Mouse (Mus musculus) midbrain, embryonic 13.5 days (tissue): Measurements from ENCODE around the gene Ptpre. TPM values are rescaled to one million over a fixed set of nuclear protein-coding genes. Genes with fewer than 3 reads are reported as not detected.
A peak's percentile ranks its signal among the peaks of the same experiment; 100 is the strongest.

Source experiments
- ATAC-seq: fragments of 200-750 bp; cut with Nextera tagmentation; 2 replicates; pipeline ENCODE4 v1.8.0; 2017; ENCODE audit warnings: mild to moderate bottlenecking, moderate TSS enrichment, moderate library complexity
- H3K27ac ChIP-seq: fragments of 300-500 bp; sonication (generic); 2 replicates; pipeline ENCODE4 v1.5.1; 2015; ENCODE audit warnings: inconsistent platforms, mild to moderate bottlenecking, moderate library complexity
- H3K27me3 ChIP-seq: fragments of 300-500 bp; sonication (generic); 2 replicates; pipeline ENCODE4 v1.6.1; 2015; ENCODE audit warnings: mild to moderate bottlenecking, inconsistent platforms
- H3K36me3 ChIP-seq: fragments of 300-500 bp; sonication (generic); 2 replicates; pipeline ENCODE4 v1.6.1; 2015; ENCODE audit warnings: mild to moderate bottlenecking, inconsistent platforms
- H3K4me1 ChIP-seq: fragments of 300-500 bp; sonication (generic); replicated peaks from 2 replicates; pipeline ENCODE4 v1.6.1; 2015; ENCODE audit warnings: inconsistent platforms
- H3K4me2 ChIP-seq: fragments of 300-500 bp; sonication (generic); replicated peaks from 2 replicates; pipeline ENCODE4 v1.6.1; 2015; ENCODE audit warnings: moderate library complexity, mild to moderate bottlenecking, inconsistent platforms
- H3K4me3 ChIP-seq: fragments of 300-500 bp; sonication (generic); replicated peaks from 2 replicates; pipeline ENCODE4 v1.5.1; 2015; ENCODE audit warnings: mild to moderate bottlenecking, inconsistent platforms
- H3K9ac ChIP-seq: fragments of 300-500 bp; sonication (generic); replicated peaks from 2 replicates; pipeline ENCODE4 v1.6.1; 2015; ENCODE audit warnings: mild to moderate bottlenecking, inconsistent platforms
- H3K9me3 ChIP-seq: fragments of 300-500 bp; sonication (generic); 2 replicates; pipeline ENCODE4 v1.6.1; 2016; ENCODE audit warnings: mild to moderate bottlenecking, inconsistent platforms
- WGBS: fragments of 180-500 bp; shearing (Covaris S2); methylation state at CpG from one replicate; pipeline ENCODE4 v1.1.7; 2015; 5-methylcytosine and 5-hydroxymethylcytosine counted together
- polyA plus RNA-seq: library from polyadenylated mRNA; unstranded; fragments of >200 nt; fragmentation: Nextera tagmentation; extraction: Ambion mirVana; gene quantifications from 2 replicates; pipeline ENCODE4 v1.2.1, GENCODE M21; 2015

Ptpre gene
- polyA plus RNA-seq, 1 experiment from 2014 or later, result 3.7 TPM

DNA sequence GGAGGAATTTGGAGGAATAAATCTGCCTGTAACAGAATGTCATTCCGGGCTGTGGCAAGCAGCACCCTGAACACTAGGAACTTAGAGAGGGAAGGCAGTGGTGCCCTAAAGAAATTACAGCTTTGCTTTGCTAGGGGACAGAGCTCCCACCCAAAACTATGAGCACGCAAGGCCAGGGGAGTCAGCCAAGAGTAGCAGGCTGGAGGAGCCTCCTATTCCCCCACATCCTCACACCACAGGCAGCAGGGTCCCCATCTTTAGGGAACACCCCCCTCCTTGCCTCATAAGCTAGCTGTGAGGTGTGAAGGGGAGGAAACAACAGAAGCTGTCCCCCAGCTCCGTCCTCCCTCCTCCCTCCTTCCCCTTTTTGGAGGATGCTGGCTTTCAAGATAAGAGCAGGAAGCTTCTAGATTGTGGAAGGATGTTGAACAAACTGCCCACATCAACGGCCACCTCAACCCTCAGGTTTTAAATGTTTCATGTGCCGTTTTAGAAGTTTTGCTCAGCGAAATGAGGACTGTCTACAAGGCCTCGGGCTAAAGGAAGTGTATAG lies 61.1 kb downstream of the Ptpre start:
- H3K36me3 ChIP-seq, result no peaks in the 10 kb centered on the region
- ATAC-seq, result no peak
- no peaks in the 10 kb centered on the region for H3K9me3 ChIP-seq
- H3K4me3 ChIP-seq, result no peak overlapping the region
- H3K27ac ChIP-seq, result no peak overlapping the region
- no peak overlapping the region for H3K4me2 ChIP-seq
- peaks cover 3% of the 10 kb centered on the region for H3K4me1 ChIP-seq
- H3K9ac ChIP-seq, result no peak overlapping the region
- no peaks in the 10 kb centered on the region for H3K27me3 ChIP-seq
- WGBS, result 80% methylated on average over 7 of the region's 7 CpGs

DNA sequence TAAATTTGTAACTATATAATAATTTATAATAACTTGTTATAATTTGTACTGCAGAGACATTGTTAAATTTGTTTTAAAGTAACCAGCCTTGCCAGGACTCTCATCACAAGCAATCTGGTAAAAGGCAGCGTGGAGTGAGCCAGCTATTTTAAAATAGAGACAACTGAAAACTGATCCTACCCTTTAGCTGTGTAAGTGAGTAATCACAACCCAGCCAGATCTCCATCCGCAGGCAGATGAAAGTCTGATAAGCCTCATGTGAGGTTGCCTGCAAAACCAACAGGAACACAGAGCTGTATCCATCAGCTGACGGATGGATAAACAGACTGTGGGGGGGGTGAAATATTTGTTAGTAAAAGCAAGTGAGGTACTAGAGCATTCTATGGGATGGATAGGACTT lies 62.8 kb downstream of the Ptpre start:
- no peak overlapping the region for H3K27ac ChIP-seq
- no peaks in the 10 kb centered on the region for H3K36me3 ChIP-seq
- no peak overlapping the region for H3K4me2 ChIP-seq
- peaks cover 3% of the 10 kb centered on the region for H3K4me1 ChIP-seq
- H3K9me3 ChIP-seq, result no peaks in the 10 kb centered on the region
- H3K9ac ChIP-seq, result no peak overlapping the region
- no peak for ATAC-seq
- H3K27me3 ChIP-seq, result no peaks in the 10 kb centered on the region
- WGBS, result 87% methylated on average over 3 of the region's 3 CpGs
- H3K4me3 ChIP-seq, result no peak overlapping the region

DNA sequence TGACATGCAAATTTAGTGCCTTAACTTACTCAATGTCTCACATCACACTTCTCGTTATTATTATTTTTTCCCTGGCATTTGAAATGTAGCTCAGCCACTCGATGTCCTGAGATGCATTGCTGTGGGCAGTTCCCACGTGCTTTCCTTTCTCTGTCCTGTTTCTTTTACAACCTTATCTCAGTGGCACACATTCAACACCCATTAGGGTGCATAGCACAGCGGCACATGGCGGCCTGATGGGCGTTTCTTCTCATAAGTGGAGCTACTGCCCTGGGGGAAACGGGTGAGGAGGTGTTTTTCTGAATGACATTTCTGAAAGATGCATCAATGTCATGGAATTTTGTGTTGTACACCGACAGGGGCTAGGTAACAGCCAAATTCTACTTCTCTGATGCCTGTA lies 64.3 kb downstream of the Ptpre start:
- no peak for ATAC-seq
- no peak overlapping the region for H3K4me3 ChIP-seq
- no peak overlapping the region for H3K9ac ChIP-seq
- H3K9me3 ChIP-seq, result no peaks in the 10 kb centered on the region
- 83% methylated on average over 8 of the region's 8 CpGs for WGBS
- no peak overlapping the region for H3K27ac ChIP-seq
- no peak overlapping the region for H3K4me2 ChIP-seq
- peaks cover 2% of the 10 kb centered on the region; the same call in 1 of the 2 replicates for H3K4me1 ChIP-seq
- no peaks in the 10 kb centered on the region for H3K27me3 ChIP-seq
- H3K36me3 ChIP-seq, result no peaks in the 10 kb centered on the region

DNA sequence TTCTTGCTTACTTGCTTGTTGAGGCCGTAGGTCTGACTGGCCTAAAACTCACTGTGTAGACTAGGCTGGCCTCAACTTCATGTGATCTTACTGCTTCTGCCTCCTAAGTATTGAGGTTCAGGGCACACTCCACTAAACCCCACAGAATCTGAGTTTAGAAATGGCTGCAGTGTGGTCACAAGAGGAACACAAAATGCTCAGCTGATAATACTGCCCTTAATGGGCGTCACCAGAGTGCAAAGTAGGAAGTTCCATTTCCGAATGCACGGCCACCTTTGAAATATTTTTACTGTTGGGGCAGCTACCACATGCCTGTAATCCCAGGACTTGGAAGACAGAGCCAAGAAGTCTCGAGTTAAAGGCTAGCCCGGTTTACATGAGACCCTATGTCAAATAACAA lies 65.0 kb downstream of the Ptpre start:
- Histone ChIP-seq H3K9ac (no peak overlapping the region), H3K27me3 (no peaks in the 10 kb centered on the region), H3K27ac (no peak overlapping the region), H3K36me3 (no peaks in the 10 kb centered on the region), H3K4me1 (no peaks in the 10 kb centered on the region; the same call in 1 of the 2 replicates), H3K9me3 (no peaks in the 10 kb centered on the region), H3K4me2 (no peak overlapping the region), H3K4me3 (no peak overlapping the region)
- WGBS, result 93% methylated on average over 6 of the region's 6 CpGs
- no peak for ATAC-seq

DNA sequence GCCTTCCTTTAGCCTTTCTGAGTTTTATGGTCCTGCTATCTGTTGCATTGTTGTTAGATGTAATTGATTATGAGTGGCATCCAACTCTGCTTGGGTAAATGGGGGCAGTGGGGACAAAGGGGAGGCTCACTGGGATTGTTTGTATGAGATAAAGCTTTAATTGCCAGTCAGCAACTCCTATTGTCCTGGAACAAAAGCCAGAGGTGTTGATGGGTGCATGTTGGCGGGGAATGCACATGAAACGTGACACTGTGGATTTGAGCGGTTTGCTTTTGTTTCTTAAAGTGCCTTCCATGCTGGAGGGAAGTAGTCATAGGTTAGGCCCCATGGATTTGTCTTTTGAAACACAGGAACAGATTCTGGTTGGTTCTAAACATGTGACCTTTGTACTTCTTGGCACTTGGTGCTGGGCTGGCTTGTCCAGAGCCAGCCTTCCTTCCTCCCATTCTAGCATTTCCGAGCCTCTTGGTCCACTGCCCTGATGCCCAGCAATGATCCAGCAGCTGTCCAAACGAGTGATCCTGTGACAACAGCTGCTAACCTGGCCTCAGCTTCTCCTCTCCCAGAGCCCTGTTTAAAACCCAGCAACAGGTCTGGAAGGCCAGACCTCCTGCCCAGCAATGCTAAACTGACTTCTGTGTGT lies 65.7 kb downstream of the Ptpre start:
- WGBS, result 50% methylated on average over 5 of the region's 5 CpGs
- ATAC-seq, result no peak
- H3K36me3 ChIP-seq, result no peaks in the 10 kb centered on the region
- H3K4me1 ChIP-seq, result no peaks in the 10 kb centered on the region
- H3K9me3 ChIP-seq, result no peaks in the 10 kb centered on the region
- no peak overlapping the region for H3K4me3 ChIP-seq
- no peaks in the 10 kb centered on the region for H3K27me3 ChIP-seq
- no peak overlapping the region for H3K9ac ChIP-seq
- H3K27ac ChIP-seq, result no peak overlapping the region
- no peak overlapping the region for H3K4me2 ChIP-seq

DNA sequence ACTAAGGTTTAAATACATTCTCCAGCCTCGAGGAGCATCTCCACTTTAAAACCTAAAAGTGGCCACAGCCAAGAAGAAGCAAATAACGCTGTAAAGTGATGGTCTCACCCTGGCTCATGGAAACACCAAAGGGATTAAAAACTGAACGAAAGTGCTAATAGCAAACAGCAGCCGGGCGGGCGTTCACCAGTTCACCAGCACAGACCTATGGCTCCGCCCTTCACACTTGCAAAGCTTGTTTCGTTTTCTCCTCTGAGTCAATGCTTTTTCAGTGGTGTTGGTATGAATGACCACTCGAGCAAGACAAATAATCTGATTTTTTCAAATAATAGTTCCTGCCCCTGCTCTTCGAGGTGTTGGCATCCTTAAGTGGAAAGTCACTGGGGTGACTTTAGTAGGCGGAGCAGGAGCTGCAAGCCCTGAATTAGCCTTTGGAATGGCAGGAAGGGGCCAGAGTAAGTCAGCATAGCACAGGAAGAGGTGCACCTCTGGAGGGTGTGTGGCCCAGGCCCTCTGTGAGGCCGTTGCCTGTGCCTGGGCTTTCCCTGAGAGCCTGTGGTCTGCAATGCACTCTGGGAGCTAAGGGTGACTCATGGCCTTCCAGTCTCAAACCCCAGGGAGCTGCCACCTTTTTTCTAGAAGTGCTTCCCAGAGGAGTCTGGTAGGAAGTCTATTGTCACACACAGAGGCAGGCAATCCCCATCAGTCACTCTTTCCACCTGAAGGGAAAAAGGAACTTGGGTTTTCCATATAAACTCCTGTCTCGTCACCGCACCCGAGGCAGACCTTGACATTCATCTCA lies 67.9 kb downstream of the Ptpre start:
- H3K27me3 ChIP-seq, result no peaks in the 10 kb centered on the region
- no peak for ATAC-seq
- H3K4me2 ChIP-seq, result no peak overlapping the region
- no peaks in the 10 kb centered on the region for H3K9me3 ChIP-seq
- H3K27ac ChIP-seq, result no peak overlapping the region
- 68% methylated on average over 15 of the region's 15 CpGs for WGBS
- no peaks in the 10 kb centered on the region for H3K36me3 ChIP-seq
- H3K4me1 ChIP-seq, result peaks cover 13% of the 10 kb centered on the region
- no peak overlapping the region for H3K9ac ChIP-seq
- no peak overlapping the region for H3K4me3 ChIP-seq

DNA sequence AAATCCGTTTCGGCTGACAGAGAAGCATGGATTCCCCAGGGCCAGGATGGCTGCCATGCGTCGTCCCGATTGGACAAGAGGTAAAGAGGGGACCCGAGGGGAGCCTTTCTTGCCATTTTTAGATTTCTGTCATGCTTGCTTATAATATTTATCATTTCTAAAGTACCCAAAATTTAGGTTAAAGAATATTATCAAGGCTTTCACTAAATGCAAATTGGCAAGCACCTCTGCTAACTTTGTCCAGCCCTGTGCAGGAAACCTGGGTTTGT lies 68.5 kb downstream of the Ptpre start:
- Histone ChIP-seq H3K27ac (no peak overlapping the region), H3K4me3 (no peak overlapping the region), H3K36me3 (no peaks in the 10 kb centered on the region), H3K4me2 (no peak overlapping the region), H3K9ac (no peak overlapping the region), H3K27me3 (no peaks in the 10 kb centered on the region), H3K9me3 (no peaks in the 10 kb centered on the region), H3K4me1 (peaks cover 16% of the 10 kb centered on the region)
- no peak for ATAC-seq
- WGBS, result 90% methylated on average over 6 of the region's 6 CpGs

DNA sequence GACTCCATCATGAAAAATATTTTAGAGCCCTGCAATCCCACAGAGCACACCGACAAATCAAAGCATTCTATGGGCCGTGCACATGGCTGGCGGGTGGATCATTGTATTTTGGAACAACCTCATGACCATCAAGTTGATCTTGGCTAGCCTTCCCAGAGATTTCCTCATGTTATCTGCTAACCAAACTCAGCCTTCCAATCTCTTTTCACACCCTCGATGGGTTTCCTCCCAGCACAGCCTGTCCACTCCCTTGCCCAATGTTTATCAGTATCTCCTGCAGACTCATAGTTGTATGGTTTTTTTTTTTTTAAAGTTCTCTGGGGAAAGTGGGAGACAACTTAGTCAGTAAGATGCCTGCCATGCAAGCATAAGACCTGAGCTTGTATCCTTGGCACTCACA lies 70.9 kb downstream of the Ptpre start:
- no peak for ATAC-seq
- WGBS, result 93% methylated on average over 4 of the region's 4 CpGs
- no peak overlapping the region for H3K4me2 ChIP-seq
- no peak overlapping the region for H3K27ac ChIP-seq
- no peaks in the 10 kb centered on the region for H3K27me3 ChIP-seq
- no peaks in the 10 kb centered on the region for H3K36me3 ChIP-seq
- H3K4me3 ChIP-seq, result no peak overlapping the region
- H3K9ac ChIP-seq, result no peak overlapping the region
- no peaks in the 10 kb centered on the region for H3K9me3 ChIP-seq
- H3K4me1 ChIP-seq, result peaks cover 24% of the 10 kb centered on the region

DNA sequence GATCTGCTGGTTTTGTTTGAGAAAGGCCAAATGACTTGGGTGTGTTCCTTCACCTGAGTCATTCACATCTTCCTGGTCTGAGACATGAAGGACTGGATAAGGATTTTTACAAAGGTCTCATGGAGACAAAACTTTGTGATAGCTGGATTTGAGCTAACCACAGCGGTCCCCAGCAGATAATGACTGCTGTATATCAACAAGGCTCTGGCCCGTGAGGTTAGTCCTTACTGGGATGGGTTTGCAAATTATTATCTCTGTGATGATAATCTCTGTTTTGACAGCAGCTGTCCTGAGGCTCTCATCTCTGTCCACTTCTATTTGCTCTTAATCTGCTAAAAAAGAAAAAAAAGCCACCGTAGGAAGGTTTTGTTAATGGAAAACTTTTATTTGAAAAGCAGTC lies 71.7 kb downstream of the Ptpre start:
- Histone ChIP-seq H3K9me3 (no peaks in the 10 kb centered on the region), H3K27ac (no peak overlapping the region), H3K4me2 (no peak overlapping the region), H3K9ac (no peak overlapping the region), H3K4me1 (peaks cover 24% of the 10 kb centered on the region), H3K36me3 (no peaks in the 10 kb centered on the region), H3K27me3 (no peaks in the 10 kb centered on the region), H3K4me3 (no peak overlapping the region)
- WGBS, result 67% methylated on average over 3 of the region's 3 CpGs
- ATAC-seq, result no peak

DNA sequence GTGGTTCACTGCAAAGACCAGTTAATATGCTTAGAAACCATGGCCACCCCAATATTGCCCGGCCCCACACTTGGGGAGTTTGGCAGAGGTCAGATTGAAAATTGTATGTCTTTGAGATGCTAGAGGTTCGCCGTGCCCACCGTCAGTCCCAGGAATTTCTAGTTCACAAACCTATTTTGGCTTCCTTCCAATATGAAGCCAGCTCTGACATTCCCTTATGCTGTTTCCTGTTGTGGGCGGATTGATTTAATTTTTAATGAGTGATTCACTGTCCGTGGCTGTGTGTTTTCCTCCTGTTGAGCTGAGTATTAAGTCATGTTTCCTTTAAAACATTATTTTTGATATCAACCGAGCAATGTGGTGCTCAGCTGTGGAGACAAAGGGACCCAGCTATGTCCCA lies 72.4 kb downstream of the Ptpre start:
- Histone ChIP-seq H3K4me3 (no peak overlapping the region), H3K4me1 (peaks cover 25% of the 10 kb centered on the region), H3K36me3 (no peaks in the 10 kb centered on the region), H3K4me2 (no peak overlapping the region), H3K27ac (0 out of 2 replicates have a peak overlapping the region, but pooled peaks have one; percentile 27), H3K9me3 (no peaks in the 10 kb centered on the region), H3K9ac (no peak overlapping the region), H3K27me3 (no peaks in the 10 kb centered on the region)
- WGBS, result 58% methylated on average over 7 of the region's 7 CpGs
- ATAC-seq, result no peak

DNA sequence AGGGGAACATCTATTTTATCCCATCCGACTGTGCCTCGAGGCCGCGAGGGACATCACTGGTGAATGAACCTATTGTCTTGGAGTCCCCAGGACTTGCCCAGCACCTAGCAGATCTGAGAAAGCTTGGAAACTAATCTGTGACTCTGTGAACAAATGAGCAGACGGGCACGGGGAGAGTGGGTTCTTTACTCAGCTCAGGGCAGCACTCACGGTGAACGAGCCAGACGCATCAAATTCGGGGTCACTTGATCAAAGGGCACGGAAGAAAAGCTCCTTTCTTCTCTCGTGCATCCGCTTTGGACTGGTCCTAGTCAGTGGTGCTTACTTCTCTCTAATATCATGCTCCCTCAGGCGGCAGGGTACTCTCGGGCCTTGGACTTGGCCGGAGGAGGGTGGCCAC lies 75.0 kb downstream of the Ptpre start:
- Histone ChIP-seq H3K4me3 (no peak overlapping the region), H3K27ac (no peak overlapping the region), H3K9me3 (no peaks in the 10 kb centered on the region), H3K9ac (no peak overlapping the region), H3K4me1 (peaks cover 33% of the 10 kb centered on the region), H3K36me3 (no peaks in the 10 kb centered on the region), H3K4me2 (no peak overlapping the region), H3K27me3 (no peaks in the 10 kb centered on the region)
- WGBS, result 48% methylated on average over 16 of the region's 16 CpGs
- ATAC-seq, result no peak

DNA sequence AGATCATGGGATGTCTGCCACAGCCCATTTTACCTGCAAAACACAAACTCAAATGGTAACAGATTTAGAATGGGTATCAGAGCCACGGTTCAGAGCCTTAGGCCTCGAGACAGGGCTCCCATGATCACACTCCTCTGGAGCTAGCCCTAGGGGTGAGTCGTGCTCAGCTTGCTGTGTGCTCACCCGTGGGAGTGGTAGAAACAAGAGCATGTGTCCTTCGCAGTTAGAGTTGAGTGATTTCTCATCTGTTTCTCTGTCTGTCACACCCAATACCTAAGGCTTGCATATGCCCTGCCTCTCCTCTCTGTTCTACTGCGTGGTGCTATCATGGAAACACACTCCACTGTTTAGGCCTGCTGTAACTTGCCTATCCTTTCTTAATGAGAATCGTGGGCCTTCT lies 75.5 kb downstream of the Ptpre start:
- Histone ChIP-seq H3K9ac (no peak overlapping the region), H3K9me3 (no peaks in the 10 kb centered on the region), H3K36me3 (no peaks in the 10 kb centered on the region), H3K4me2 (no peak overlapping the region), H3K4me3 (no peak overlapping the region), H3K27ac (no peak overlapping the region), H3K27me3 (no peaks in the 10 kb centered on the region), H3K4me1 (peaks cover 38% of the 10 kb centered on the region)
- 81% methylated on average over 7 of the region's 7 CpGs for WGBS
- ATAC-seq, result no peak
